Mouse (Mus musculus) stomach, embryonic 15.5 days (tissue): ENCODE measurements around the gene Chst15. TPM values are rescaled to one million over a fixed set of nuclear protein-coding genes. Genes with fewer than 3 reads are reported as not detected.

Experiments
- ATAC-seq: fragments of 200-750 bp; cut with Nextera tagmentation; 2 replicates; pipeline ENCODE4 v1.8.0; 2017; ENCODE audit warnings: low read depth, moderate number of reproducible peaks, moderate TSS enrichment; ENCODE audit not compliant: insufficient read depth, low FRiP score
- H3K27ac ChIP-seq: fragments of 300-500 bp; sonication (generic); 2 replicates; pipeline ENCODE4 v1.5.1; 2015; ENCODE audit warnings: mild to moderate bottlenecking, inconsistent platforms
- H3K27me3 ChIP-seq: fragments of 300-500 bp; sonication (generic); replicated peaks from 2 replicates; pipeline ENCODE4 v1.6.1; 2015; ENCODE audit warnings: inconsistent platforms
- H3K36me3 ChIP-seq: fragments of 300-500 bp; sonication (generic); 2 replicates; pipeline ENCODE4 v1.6.1; 2015; ENCODE audit warnings: inconsistent platforms
- H3K4me1 ChIP-seq: fragments of 300-500 bp; sonication (generic); 2 replicates; pipeline ENCODE4 v1.6.1; 2015; ENCODE audit warnings: inconsistent platforms
- H3K4me2 ChIP-seq: fragments of 300-500 bp; sonication (generic); 2 replicates; pipeline ENCODE4 v1.6.1; 2015; ENCODE audit warnings: mild to moderate bottlenecking, inconsistent platforms
- H3K4me3 ChIP-seq: fragments of 300-500 bp; sonication (generic); replicated peaks from 2 replicates; pipeline ENCODE4 v1.5.1; 2015; ENCODE audit warnings: inconsistent platforms
- H3K9ac ChIP-seq: fragments of 300-500 bp; sonication (generic); 2 replicates; pipeline ENCODE4 v1.6.1; 2015; ENCODE audit warnings: inconsistent platforms
- H3K9me3 ChIP-seq: fragments of 300-500 bp; sonication (generic); 2 replicates; pipeline ENCODE4 v1.6.1; 2016; ENCODE audit warnings: inconsistent platforms
- WGBS: fragments of 180-500 bp; shearing (Covaris S2); methylation state at CpG from one replicate; pipeline ENCODE4 v1.1.7; 2015; 5-methylcytosine and 5-hydroxymethylcytosine counted together
- polyA plus RNA-seq: library from polyadenylated mRNA; unstranded; fragments of >200 nt; fragmentation: Nextera tagmentation; extraction: Ambion mirVana; gene quantifications from 2 replicates; pipeline ENCODE4 v1.2.1, GENCODE M21; 2015

Chst15 gene
- polyA plus RNA-seq, 1 experiment from 2014 or later, result 26.1 TPM

- Histone ChIP-seq H3K4me1 (peaks cover 64% of the 10 kb centered on the region), H3K27ac (peak overlapping the region; percentile 66), H3K27me3 (no peaks in the 10 kb centered on the region), H3K9me3 (no peaks in the 10 kb centered on the region), H3K9ac (no peak overlapping the region), H3K4me2 (peak overlapping the region; percentile 13; the same call in 1 of the 2 replicates), H3K4me3 (no peak overlapping the region), H3K36me3 (no peaks in the 10 kb centered on the region)
- peak; percentile 17; the same call in 1 of the 2 replicates for ATAC-seq
- 18% methylated on average over 5 of the region's 5 CpGs for WGBS
Observed at GRCm38 (mm10) chr7:132308537-132309191, 8.4 kb downstream of the Chst15 start.

GRCm38 (mm10) chr7:132307722-132308271 lies 9.2 kb downstream of the Chst15 start:
- 0 out of 2 replicates have a peak, but pooled peaks have one; percentile 32 for ATAC-seq
- Histone ChIP-seq H3K4me1 (peaks cover 59% of the 10 kb centered on the region), H3K4me2 (no peak overlapping the region), H3K9ac (no peak overlapping the region), H3K4me3 (no peak overlapping the region), H3K36me3 (no peaks in the 10 kb centered on the region), H3K9me3 (no peaks in the 10 kb centered on the region), H3K27me3 (no peaks in the 10 kb centered on the region), H3K27ac (peak overlapping the region; percentile 62)
- WGBS, result 32% methylated on average over 6 of the region's 6 CpGs

GRCm38 (mm10) chr7:132306671-132307412 lies 10.2 kb downstream of the Chst15 start:
- H3K27me3 ChIP-seq, result no peaks in the 10 kb centered on the region
- no peak overlapping the region for H3K4me3 ChIP-seq
- 90% methylated on average over 8 of the region's 8 CpGs for WGBS
- no peak overlapping the region for H3K9ac ChIP-seq
- no peak overlapping the region for H3K4me2 ChIP-seq
- ATAC-seq, result no peak
- no peak overlapping the region for H3K27ac ChIP-seq
- H3K9me3 ChIP-seq, result no peaks in the 10 kb centered on the region
- no peaks in the 10 kb centered on the region for H3K36me3 ChIP-seq
- H3K4me1 ChIP-seq, result peaks cover 58% of the 10 kb centered on the region

GRCm38 (mm10) chr7:132305492-132306375 lies 11.3 kb downstream of the Chst15 start:
- H3K4me1 ChIP-seq, result peaks cover 53% of the 10 kb centered on the region
- no peak for ATAC-seq

GRCm38 (mm10) chr7:132304424-132305085 lies 12.5 kb downstream of the Chst15 start:
- Histone ChIP-seq H3K27me3 (no peaks in the 10 kb centered on the region), H3K36me3 (no peaks in the 10 kb centered on the region), H3K9me3 (no peaks in the 10 kb centered on the region), H3K4me3 (no peak overlapping the region), H3K27ac (no peak overlapping the region), H3K9ac (no peak overlapping the region), H3K4me2 (no peak overlapping the region), H3K4me1 (peaks cover 53% of the 10 kb centered on the region)
- 55% methylated on average over 8 of the region's 8 CpGs for WGBS
- ATAC-seq, result no peak

More at GRCm38 (mm10) chr7:132305492-132306375, 11.3 kb downstream of the Chst15 start:
- Histone ChIP-seq H3K36me3 (no peaks in the 10 kb centered on the region), H3K27me3 (no peaks in the 10 kb centered on the region), H3K9ac (no peak overlapping the region), H3K9me3 (no peaks in the 10 kb centered on the region), H3K27ac (no peak overlapping the region), H3K4me3 (no peak overlapping the region), H3K4me2 (no peak overlapping the region)
- WGBS, result 80% methylated on average over 5 of the region's 5 CpGs

- peaks cover 50% of the 10 kb centered on the region for H3K4me1 ChIP-seq
- H3K9ac ChIP-seq, result no peak overlapping the region
- H3K27me3 ChIP-seq, result no peaks in the 10 kb centered on the region
- H3K27ac ChIP-seq, result no peak overlapping the region
- H3K4me2 ChIP-seq, result no peak overlapping the region
- no peaks in the 10 kb centered on the region for H3K36me3 ChIP-seq
- WGBS, result 52% methylated on average over 7 of the region's 7 CpGs
- H3K9me3 ChIP-seq, result no peaks in the 10 kb centered on the region
- no peak overlapping the region for H3K4me3 ChIP-seq
- ATAC-seq, result no peak
Observed at GRCm38 (mm10) chr7:132303988-132304387, 13.0 kb downstream of the Chst15 start.

GRCm38 (mm10) chr7:132302508-132303241 lies 14.4 kb downstream of the Chst15 start:
- no peaks in the 10 kb centered on the region for H3K9me3 ChIP-seq
- WGBS, result 74% methylated on average over 8 of the region's 8 CpGs
- H3K4me3 ChIP-seq, result no peak overlapping the region
- no peak overlapping the region for H3K27ac ChIP-seq
- no peak overlapping the region for H3K4me2 ChIP-seq
- no peaks in the 10 kb centered on the region for H3K36me3 ChIP-seq
- ATAC-seq, result no peak
- no peak overlapping the region for H3K9ac ChIP-seq
- H3K27me3 ChIP-seq, result no peaks in the 10 kb centered on the region
- H3K4me1 ChIP-seq, result peaks cover 43% of the 10 kb centered on the region

- no peak overlapping the region for H3K9ac ChIP-seq
- H3K9me3 ChIP-seq, result no peaks in the 10 kb centered on the region
- no peak for ATAC-seq
- H3K36me3 ChIP-seq, result no peaks in the 10 kb centered on the region
- no peak overlapping the region for H3K4me3 ChIP-seq
- H3K27ac ChIP-seq, result no peak overlapping the region
- H3K4me2 ChIP-seq, result no peak overlapping the region
- peaks cover 30% of the 10 kb centered on the region for H3K4me1 ChIP-seq
- no peaks in the 10 kb centered on the region for H3K27me3 ChIP-seq
- WGBS, result 37% methylated on average over 5 of the region's 5 CpGs
Observed at GRCm38 (mm10) chr7:132299661-132300210, 17.3 kb downstream of the Chst15 start.

- Histone ChIP-seq H3K27me3 (no peaks in the 10 kb centered on the region), H3K9me3 (no peaks in the 10 kb centered on the region), H3K36me3 (no peaks in the 10 kb centered on the region), H3K4me3 (no peak overlapping the region), H3K9ac (no peak overlapping the region), H3K27ac (no peak overlapping the region), H3K4me1 (peaks cover 20% of the 10 kb centered on the region), H3K4me2 (no peak overlapping the region)
- 81% methylated on average over 7 of the region's 7 CpGs for WGBS
- no peak for ATAC-seq
Observed at GRCm38 (mm10) chr7:132298412-132298990, 18.5 kb downstream of the Chst15 start.

GRCm38 (mm10) chr7:132296661-132297443 lies 20.2 kb downstream of the Chst15 start:
- Histone ChIP-seq H3K4me1 (peaks cover 10% of the 10 kb centered on the region), H3K27ac (no peak overlapping the region), H3K27me3 (no peaks in the 10 kb centered on the region), H3K9me3 (no peaks in the 10 kb centered on the region), H3K4me3 (no peak overlapping the region), H3K4me2 (no peak overlapping the region), H3K9ac (no peak overlapping the region), H3K36me3 (no peaks in the 10 kb centered on the region)
- 66% methylated on average over 4 of the region's 4 CpGs for WGBS
- no peak for ATAC-seq
